Mouse (Mus musculus): ENCODE results near the gene Pde6g.

Gene Pde6g

DNA sequence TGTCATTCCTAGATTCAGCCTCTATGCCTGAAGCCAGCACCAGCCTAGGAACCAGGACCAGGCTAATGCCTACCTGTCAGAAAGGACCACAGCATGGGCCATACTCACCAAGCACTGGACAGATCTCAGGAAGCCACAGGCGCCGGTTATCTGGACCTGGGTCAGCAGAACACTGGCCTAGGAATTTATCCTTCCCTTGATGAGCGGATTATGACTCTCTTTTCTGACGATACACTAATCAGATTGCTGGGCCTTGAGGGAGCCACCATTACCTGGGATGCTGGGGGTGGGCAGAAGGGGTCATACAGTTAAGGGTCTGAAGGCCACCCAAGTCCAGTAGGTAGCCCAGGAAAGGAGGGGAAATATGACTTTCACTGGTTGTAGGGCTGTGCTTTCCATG is at the start of gene Pde6g:
TSS of gene Pde6g (minus strand) at position 195 of the 400 bp plus-strand sequence.
- in situ Hi-C loops (cut with MboI; ENCODE audit: low pct_unique_long_range_greater_than_20kb in 1 of 2, low sequenced_read_pairs in 2 of 2, unreplicated experiment in 1 of 2) = no loop called here

DNA sequence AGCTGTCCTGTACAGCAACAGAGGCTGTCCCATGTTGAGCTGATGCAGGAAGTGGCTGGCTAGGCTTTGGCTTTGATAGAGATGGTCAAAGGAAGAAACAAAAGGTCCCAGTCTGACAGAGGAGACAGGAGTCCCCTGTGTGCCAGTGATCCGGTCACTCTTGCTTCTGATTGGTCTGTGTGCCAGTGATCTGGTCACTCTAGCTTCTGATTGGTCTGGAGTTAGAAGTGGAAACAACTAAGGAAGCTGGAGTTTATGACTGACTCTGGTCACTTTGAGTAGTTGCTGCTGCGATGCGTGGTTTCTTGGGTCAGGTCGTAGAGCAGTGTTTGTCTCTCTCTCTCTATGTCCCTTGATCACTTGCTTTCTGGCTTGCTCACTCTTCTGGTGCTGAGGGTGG is 48.4 kb upstream of the Pde6g start:
- in situ Hi-C loops (cut with MboI; ENCODE audit: low pct_unique_long_range_greater_than_20kb in 1 of 2, low sequenced_read_pairs in 2 of 2, unreplicated experiment in 1 of 2) = no loop called here

DNA sequence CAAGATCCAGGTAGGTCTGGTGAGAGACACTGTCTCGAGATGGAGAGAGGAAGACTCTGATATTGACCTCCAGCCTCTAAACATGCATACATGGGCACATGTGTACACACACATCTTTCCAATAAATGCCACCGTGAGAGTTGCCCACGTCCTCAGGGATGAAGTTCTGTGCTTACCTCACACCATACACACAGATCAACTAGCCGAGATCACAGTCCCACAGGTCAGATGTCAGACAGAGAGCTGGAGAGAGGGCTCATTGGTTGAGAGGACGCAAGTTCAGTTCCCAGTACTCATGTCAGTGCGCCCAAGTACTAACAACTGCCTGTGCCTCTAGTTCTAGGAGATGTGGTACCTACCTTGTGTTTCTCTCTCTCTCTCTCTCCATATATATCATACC is 47.7 kb upstream of the Pde6g start:
- in situ Hi-C loops (cut with MboI; ENCODE audit: low pct_unique_long_range_greater_than_20kb in 1 of 2, low sequenced_read_pairs in 2 of 2, unreplicated experiment in 1 of 2) = no loop called here

DNA sequence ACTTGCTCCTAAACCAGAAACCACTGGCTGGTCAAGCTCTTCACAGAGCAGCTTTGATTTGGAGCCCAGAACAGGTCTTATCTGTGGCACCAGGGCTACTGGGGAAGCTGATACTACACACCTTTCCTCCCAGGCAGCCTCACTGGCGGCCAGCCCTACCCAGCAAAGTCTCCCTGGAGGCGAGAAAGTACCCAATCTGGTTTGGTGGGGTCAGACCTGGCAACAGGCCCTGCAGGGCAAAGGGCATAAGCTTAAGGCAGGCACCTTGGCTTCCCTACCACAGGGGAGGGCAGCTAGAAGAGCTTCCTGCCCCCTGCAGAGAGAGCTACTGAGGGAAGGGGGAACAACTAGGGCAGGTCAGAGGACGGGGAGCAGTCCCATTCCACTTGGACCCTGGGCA is 47.1 kb upstream of the Pde6g start:
- in situ Hi-C loops (cut with MboI; ENCODE audit: low pct_unique_long_range_greater_than_20kb in 1 of 2, low sequenced_read_pairs in 2 of 2, unreplicated experiment in 1 of 2) = no loop called here

DNA sequence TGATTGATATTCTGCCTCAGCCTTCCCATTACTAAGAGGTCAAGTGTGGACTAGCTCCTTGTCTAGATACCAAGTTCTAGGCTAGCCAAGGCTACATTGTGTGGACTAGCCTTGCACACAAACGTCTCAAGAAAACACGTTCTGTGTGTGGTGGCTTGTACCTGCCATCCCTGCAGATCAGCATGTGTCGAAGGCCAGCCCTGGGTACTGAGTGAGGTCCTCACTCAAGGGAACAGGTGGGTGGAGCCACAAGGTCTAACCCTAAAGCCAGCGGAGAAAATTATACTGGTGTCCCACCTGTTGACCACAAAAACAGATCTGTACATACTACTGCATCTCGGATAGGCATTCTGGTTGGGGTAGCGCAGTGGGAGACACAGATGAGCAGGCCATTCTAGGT is 46.6 kb upstream of the Pde6g start:
- in situ Hi-C loops (cut with MboI; ENCODE audit: low pct_unique_long_range_greater_than_20kb in 1 of 2, low sequenced_read_pairs in 2 of 2, unreplicated experiment in 1 of 2) = no loop called here

DNA sequence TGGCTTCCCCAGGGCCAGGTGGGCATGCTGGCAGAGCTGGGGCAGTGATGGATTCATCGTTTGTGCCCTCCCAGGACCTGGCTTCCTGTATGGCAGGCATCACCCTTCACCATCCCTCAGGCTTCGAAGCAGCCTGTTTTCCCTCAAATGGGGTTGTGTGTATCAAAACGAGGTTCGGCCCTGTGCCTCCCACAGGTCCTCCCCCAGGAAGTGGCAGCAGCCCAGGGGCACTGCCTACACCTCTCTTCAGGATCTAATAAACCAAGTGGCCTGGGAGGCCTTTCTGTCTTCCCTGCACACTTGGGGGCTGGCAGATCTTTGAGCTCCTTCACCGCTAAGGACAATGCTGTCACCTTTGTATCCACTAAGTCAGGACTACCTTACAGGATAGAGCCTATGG is 45.6 kb upstream of the Pde6g start:
- in situ Hi-C loops (cut with MboI; ENCODE audit: low pct_unique_long_range_greater_than_20kb in 1 of 2, low sequenced_read_pairs in 2 of 2, unreplicated experiment in 1 of 2) = no loop called here

DNA sequence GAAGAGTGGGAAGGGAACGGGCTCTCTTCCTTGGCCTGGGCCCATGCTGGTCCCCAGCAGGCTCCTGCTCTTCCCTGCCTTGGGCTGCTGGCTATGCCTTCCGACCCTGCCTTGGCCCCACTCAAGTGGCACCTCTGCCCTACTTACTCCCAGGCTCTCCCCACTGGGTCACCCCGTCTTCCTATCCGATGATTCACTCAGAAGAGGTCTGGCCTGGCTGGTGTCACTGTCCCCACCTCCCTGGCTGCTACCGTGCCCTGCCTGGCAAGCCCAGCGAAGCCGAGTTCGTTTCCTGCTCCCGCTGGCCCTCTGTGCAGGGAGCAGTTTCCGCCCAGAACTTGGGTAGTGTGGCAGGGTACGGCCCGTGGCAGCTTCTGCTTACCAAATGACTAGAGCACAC is 44.9 kb upstream of the Pde6g start:
- in situ Hi-C loops (cut with MboI; ENCODE audit: low pct_unique_long_range_greater_than_20kb in 1 of 2, low sequenced_read_pairs in 2 of 2, unreplicated experiment in 1 of 2) = no loop called here

DNA sequence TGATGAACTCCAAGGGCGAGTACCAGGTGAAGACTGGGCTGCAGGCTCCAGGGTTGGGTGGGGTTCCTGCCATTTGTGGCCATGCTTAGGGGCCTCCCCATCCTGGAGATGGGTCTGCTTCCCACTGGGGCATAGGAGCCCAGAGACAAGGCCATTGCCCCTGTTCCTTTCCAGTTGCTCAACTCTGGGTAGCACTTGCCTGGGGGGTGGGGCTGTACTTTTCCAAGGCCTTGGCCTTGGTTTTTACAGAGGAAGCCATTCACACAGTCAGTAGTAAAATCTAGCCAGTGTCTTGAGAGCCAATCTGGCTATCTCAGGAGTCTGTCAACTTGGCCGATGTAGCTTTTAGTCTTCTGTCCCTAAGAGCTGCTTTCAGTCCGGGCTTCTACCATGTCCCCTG is 44.1 kb upstream of the Pde6g start:
- in situ Hi-C loops (cut with MboI; ENCODE audit: low pct_unique_long_range_greater_than_20kb in 1 of 2, low sequenced_read_pairs in 2 of 2, unreplicated experiment in 1 of 2) = no loop called here

DNA sequence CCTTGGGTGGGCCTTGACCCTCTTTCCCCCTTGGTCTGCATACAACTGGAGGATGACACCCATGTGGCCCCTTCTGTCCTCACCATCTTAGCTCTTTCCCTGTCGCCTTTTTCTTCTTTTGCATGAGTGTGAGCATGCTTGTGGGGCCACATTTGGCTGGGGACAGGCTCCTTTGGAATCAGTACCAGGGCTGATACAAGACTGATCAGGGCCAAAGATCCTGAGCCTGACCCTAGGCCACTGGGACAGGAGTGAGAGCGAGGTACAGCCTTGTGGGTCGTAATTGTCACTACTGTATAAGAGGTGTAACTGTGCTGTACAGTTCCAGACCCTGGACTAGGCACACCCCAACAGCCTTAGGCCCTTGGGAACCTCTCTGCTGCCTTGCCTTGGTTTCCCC is 40.6 kb upstream of the Pde6g start:
- in situ Hi-C loops (cut with MboI; ENCODE audit: low pct_unique_long_range_greater_than_20kb in 1 of 2, low sequenced_read_pairs in 2 of 2, unreplicated experiment in 1 of 2) = no loop called here

DNA sequence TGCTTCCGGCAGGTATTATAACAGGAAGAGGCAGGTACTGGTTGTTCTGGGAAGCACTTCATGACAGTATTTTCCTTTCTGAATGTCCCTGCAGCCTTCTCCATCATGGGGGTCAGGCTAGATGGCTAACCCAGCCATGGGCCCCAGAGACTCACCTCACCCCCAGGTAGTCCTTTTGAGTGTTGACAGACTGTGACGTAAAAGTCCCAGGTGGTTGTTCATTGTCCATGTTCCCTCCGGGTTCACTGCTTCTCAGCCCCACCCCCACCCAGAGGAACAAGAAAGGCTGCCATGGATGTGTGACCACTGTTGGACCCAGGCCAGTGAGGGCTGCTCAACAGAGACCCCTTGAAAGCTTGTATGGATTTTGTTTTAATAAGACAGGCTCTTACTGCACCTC is 40.1 kb upstream of the Pde6g start:
- in situ Hi-C loops (cut with MboI; ENCODE audit: low pct_unique_long_range_greater_than_20kb in 1 of 2, low sequenced_read_pairs in 2 of 2, unreplicated experiment in 1 of 2) = no loop called here

DNA sequence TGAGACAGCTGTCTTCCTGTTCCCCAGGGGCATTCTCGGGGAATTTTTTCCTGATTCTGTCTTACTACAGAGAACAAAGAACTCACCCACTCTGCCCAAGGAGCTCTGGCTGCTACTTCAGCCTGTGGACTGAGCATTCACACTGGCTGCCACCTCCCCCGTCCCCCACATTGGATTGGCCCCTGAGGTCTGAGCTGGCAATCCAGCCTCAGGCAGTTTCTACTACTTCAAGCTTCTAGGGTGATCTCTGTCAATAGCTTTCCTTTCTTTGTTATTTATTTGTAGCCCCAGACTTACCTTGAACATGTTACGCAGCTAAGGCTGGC is 39.5 kb upstream of the Pde6g start:
- in situ Hi-C loops (cut with MboI; ENCODE audit: low pct_unique_long_range_greater_than_20kb in 1 of 2, low sequenced_read_pairs in 2 of 2, unreplicated experiment in 1 of 2) = no loop called here

DNA sequence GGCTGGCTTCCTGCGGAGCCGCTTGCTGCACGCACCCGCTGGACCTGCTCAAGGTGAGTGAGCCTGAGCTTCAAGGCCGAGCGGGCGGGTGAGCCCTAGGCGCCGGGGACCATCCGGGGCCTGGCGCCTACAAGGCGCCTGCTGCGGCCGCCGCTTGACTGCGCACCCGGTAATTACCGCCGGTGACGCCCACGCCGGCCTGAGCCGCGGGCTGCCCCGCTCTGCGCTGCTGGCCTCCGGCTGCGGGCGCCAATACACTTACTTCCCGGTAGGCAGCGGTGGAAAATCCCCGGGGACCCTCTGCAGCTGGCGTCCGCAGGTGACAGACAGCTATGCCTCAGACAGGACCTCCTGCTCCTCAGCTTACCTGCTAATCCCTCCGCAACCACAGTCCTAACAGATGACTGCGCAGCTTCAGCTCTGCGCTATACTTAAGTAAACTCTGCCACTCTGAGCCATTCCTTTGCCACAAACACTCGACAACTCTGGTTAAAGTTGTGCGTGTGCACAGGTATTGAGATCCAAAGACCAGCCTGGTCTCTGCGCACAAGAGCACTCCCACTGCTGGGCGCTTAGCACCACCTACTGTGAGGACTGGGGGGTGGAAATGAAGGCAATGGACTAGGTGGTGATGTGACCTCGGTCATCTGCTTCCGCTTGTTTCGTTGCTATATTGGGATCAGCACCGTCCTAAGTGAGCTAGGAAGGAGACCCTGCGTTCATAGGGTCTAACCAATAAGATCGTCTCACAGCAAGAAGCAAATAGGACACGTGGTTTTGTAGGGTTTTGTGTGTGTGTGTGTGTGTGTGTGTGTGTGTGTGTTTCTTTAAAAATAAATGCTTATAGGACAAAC is 39.0 kb upstream of the Pde6g start:
- in situ Hi-C loops (cut with MboI; ENCODE audit: low pct_unique_long_range_greater_than_20kb in 1 of 2, low sequenced_read_pairs in 2 of 2, unreplicated experiment in 1 of 2) = no loop called here

DNA sequence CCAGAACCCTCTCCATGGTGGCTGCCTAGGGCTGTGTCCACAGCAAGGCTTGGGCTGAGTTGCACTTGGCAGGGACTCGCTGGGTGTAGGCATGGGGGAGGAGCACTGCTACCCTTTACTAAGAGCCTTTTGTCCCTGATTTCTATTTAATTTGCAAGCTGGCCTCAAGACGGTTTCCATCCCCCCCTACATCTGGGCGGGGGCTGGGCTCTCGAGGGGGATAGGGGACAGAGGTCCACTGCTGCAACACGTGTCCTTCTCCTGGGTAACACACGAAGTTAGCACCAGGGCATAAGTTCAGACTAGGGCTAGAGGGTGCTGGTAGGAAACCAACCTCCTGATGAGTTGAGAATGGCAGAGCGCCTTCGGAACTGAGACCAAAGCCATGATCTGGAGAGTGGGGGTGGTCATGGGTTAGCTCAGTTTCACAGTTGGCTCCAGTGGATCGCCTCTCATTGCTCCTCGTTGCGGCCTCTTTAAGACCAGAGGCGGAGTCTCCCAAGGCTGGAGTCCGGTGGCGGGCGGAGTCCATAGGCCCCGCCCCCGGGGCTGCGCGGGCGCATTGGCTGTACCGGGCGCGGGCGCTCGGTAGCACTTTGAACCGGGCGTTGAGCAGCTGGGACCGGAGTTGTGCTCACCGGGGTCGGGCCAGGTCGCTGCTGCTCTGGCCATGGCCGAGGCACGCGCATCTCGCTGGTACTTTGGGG is 38.2 kb upstream of the Pde6g start, which contains the start of gene Slc25a10:
TSS of gene Slc25a10 (plus strand) at position 524 of the 707 bp plus-strand sequence.
- in situ Hi-C loops (cut with MboI; ENCODE audit: low pct_unique_long_range_greater_than_20kb in 1 of 2, low sequenced_read_pairs in 2 of 2, unreplicated experiment in 1 of 2) = no loop called here

DNA sequence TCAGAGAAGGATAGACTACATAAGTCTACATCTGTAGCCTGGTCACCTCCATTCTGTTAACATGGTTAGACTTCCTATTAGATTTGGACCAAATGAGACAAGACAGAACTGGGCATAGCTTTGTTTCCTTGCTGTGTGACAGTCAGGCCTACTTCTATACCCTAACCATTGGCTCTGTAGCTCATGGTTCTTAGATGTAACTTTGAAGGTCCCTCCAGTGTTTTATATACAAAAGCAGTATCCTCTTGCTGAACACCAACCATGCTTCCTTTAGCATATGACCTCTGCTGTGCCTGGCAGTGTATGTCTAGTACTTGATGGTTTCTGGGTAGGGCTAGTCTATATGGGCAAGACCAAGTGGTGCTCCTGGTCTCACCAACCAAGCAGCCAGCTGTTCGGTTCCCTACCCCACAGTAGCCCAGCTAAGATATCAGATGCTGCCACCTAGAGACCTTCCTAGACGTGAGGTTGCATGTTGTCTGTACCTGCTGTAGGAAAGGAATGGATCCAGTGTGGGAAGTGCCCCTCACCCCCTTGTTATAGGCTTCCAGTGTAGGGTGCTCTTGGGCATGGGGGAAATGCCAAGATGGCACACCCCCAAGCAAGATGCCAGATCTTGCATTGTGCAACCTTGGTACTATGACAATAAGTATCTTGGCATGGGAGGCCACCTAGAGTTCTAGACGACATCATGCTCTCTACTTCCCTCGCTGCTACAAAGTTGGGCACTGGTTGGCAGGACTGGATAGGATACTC is 37.2 kb upstream of the Pde6g start:
- in situ Hi-C loops (cut with MboI; ENCODE audit: low pct_unique_long_range_greater_than_20kb in 1 of 2, low sequenced_read_pairs in 2 of 2, unreplicated experiment in 1 of 2) = no loop called here

DNA sequence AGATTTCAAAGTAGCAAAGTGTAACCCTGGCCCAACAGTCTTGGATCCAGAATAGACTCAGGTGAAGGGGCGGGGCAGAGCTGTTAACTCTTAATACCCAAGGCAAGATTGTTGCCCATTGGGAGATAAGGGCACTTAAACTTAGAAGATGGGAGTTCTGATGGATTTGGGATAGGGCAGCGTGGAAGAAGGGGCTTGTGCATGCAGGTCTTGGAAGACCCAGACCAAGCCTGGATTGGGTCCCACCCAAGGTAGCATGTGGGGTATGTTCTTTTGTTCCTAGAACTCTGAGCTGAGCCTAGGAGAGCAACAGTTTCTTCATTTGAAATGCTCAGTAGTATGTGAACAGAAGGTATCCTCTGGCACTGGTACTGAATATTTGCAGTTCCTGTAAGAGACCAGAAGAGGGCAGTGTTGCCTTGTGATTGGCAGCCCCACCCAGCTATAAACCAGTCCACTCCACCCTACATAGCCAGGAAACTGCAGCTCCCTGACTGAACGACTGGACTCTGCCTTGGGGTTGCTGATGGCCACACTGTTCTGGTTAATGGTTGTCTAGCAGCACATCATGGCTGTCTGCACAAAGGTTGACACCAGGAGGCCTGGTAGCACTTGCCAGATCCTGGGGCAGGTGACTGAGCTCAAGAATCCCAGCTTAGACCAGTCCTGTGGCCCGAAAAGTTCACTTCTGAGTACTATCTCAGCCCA is 35.9 kb upstream of the Pde6g start:
- in situ Hi-C loops (cut with MboI; ENCODE audit: low pct_unique_long_range_greater_than_20kb in 1 of 2, low sequenced_read_pairs in 2 of 2, unreplicated experiment in 1 of 2) = no loop called here

DNA sequence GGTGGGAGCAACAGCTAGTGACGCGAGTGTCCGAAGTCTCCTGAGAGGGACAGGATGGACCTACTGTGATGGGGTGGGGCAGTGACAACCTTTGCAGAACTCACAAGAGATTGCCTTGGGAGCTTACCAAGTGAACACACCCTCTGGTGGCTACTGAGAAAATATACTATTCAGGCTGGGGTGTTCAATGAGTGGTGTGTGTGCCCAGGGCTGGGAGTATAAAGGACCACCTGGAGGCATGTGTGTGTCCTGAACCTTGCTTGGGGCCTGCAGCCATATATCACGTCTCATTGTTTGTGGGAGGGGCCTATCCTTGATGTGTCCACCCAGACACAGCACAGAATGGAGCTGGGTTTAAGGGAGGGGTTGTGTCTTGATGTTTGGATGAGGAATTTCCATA is 35.2 kb upstream of the Pde6g start:
- in situ Hi-C loops (cut with MboI; ENCODE audit: low pct_unique_long_range_greater_than_20kb in 1 of 2, low sequenced_read_pairs in 2 of 2, unreplicated experiment in 1 of 2) = no loop called here

DNA sequence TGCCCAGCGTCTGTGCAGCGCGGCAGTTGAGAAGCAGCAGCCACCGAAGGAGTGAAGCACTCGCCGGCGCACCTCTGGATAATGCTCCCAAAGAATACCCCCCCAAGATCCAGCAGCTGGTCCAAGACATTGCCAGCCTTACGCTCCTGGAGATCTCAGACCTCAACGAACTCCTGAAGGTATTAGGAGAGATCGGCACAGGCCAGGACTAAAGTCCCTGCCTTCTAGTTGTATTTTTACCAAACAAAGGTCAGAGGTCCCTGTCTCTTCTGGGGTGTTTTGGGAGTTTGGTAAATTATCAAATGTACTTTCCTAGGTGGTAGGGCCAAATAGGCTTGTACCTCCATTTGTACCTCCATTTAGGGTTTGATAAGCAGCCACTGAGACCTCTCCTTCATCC is 32.0 kb upstream of the Pde6g start:
- in situ Hi-C loops (cut with MboI; ENCODE audit: low pct_unique_long_range_greater_than_20kb in 1 of 2, low sequenced_read_pairs in 2 of 2, unreplicated experiment in 1 of 2) = no loop called here

DNA sequence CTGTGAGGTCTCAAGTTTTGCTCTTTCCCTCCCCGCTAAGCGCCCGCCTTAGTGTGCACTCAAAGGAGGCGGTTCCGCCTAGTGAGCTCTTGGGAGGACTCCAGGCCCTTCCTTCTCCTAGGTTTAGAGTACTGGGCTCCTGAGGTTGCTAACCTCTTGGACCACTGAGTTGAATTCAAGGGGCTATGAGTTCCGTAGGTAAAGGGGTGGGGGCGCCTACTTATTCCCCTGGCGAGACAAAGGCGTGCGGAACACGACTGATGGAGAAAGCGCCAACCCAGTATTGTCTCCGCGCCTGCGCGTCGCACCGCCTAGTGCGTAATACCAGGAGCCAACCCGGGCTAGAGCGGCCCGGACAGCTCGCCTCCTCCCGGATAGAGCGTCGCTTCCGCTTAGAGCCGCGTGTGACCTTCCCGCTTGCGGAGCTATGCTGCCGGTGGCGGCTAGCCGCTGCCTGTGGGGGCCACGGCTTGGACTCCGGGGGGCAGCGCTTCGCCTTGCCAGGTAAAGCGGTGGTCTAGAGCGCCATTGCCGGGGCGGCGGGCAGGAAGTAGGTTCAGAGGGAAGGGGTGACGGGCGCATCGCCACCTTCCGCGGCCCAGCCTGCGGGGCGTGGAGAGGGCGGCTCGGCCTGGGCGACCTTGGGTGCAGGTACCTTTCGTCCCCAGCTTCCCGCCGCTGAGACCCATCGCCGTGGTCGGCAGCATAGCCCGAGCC is 31.1 kb upstream of the Pde6g start, which contains the start of gene Mrpl12:
TSS of gene Mrpl12 (plus strand) at position 349 of the 717 bp plus-strand sequence.
- in situ Hi-C loops (cut with MboI; ENCODE audit: low pct_unique_long_range_greater_than_20kb in 1 of 2, low sequenced_read_pairs in 2 of 2, unreplicated experiment in 1 of 2) = no loop called here
